Mouse (Mus musculus) central nervous system, embryonic 11.5 days (tissue): ENCODE data around the gene Olfr172. TPM values are rescaled to one million over a fixed set of nuclear protein-coding genes. Genes with fewer than 3 reads are reported as not detected.

ENCODE experiments used
- polyA plus RNA-seq: library from polyadenylated mRNA; depleted of rRNA; stranded (reverse); fragments of >200 nt; gene quantifications from 2 replicates; pipeline ENCODE4 v1.2.3, GENCODE M21; 2012; rRNA removed

Olfr172 gene
- not detected in 2 replicates for polyA plus RNA-seq

DNA sequence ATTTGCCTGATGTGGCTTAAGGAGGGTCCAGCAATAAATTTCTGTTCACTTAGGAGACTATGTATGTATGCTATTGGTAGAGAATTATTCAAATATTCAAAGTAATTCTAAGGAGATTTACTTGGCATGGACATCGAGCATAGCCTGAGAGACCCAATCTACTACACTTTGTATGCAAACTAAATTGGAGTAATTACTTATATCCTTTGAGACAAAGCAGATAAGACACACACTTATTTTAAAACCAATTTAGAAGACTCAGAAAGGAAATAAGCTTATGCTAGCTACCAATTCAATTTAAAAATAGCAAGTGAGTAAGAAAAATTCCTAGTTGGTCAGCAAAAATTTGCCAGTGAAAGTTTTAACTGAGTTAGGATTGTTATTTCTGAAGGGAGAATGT lies at the start of gene Olfr172:
Gene Olfr172 (minus strand): TSS at position 101 of the 400 bp plus-strand sequence.

GRCm38 (mm10) chr16:58800168-58800567 lies 37.2 kb upstream of the Olfr172 start, which contains the start of gene Olfr173:
Gene Olfr173 (minus strand): TSS chr16:58800268.

GRCm38 (mm10) chr16:58727477-58728131 lies 35.4 kb downstream of the Olfr172 start, which contains the start of gene Cldnd1:
Gene Cldnd1 (plus strand): TSS chr16:58727910.

GRCm38 (mm10) chr16:58718666-58719120 lies 44.3 kb downstream of the Olfr172 start, which contains the start of gene Gpr15:
Gene Gpr15 (minus strand): TSS chr16:58719070.

Other genes with a start within 250 kb of the Olfr172 start
- gene St3gal6, start 238.9 kb downstream of the Olfr172 start, polyA plus RNA-seq = 5.0 and 10.9 TPM in 2 replicates
- gene Gm813, start 146.2 kb downstream of the Olfr172 start, polyA plus RNA-seq = not detected in 2 replicates
- gene E330017A01Rik, start 124.4 kb downstream of the Olfr172 start, polyA plus RNA-seq = not detected in 2 replicates
- 29.5 and 45.9 TPM in 2 replicates for gene Cpox, start 92.9 kb downstream of the Olfr172 start, polyA plus RNA-seq
- 0.06 and 0.25 TPM in 2 replicates for gene Gpr15, start 44.1 kb downstream of the Olfr172 start, polyA plus RNA-seq
- gene Cldnd1, start 35.3 kb downstream of the Olfr172 start, polyA plus RNA-seq = 71.1 and 85.0 TPM in 2 replicates
- gene Olfr173, start 37.1 kb upstream of the Olfr172 start, polyA plus RNA-seq = not detected in 2 replicates
- not detected in 2 replicates for gene Olfr175-ps1, start 63.6 kb upstream of the Olfr172 start, polyA plus RNA-seq
- gene Olfr177, start 111.6 kb upstream of the Olfr172 start, polyA plus RNA-seq = not detected in 2 replicates
- gene Olfr178, start 128.9 kb upstream of the Olfr172 start, polyA plus RNA-seq = not detected in 2 replicates
- gene Olfr181, start 165.6 kb upstream of the Olfr172 start, polyA plus RNA-seq = not detected in 2 replicates
- not detected in 2 replicates for gene Olfr180, start 166.2 kb upstream of the Olfr172 start, polyA plus RNA-seq
- gene Olfr183, start 232.2 kb upstream of the Olfr172 start, polyA plus RNA-seq = not detected in 2 replicates